Mouse (Mus musculus) thymus, adult 18-20 months (tissue): Measurements from ENCODE around the gene Smg5.
A peak's percentile ranks its signal among the peaks of the same experiment; 100 is the strongest.
"Not testable (repeated sequence)": the region's sequence is repeated elsewhere in the genome, so short reads cannot be mapped to it uniquely, and the experiment has no call there.

Experiments used
- DNase-seq, 2 experiments: peaks; one replicate each; pipeline ENCODE4 v3.0.0; 2022; ENCODE audit warnings: mixed read lengths in 2 of 2

Smg5 gene

DNA sequence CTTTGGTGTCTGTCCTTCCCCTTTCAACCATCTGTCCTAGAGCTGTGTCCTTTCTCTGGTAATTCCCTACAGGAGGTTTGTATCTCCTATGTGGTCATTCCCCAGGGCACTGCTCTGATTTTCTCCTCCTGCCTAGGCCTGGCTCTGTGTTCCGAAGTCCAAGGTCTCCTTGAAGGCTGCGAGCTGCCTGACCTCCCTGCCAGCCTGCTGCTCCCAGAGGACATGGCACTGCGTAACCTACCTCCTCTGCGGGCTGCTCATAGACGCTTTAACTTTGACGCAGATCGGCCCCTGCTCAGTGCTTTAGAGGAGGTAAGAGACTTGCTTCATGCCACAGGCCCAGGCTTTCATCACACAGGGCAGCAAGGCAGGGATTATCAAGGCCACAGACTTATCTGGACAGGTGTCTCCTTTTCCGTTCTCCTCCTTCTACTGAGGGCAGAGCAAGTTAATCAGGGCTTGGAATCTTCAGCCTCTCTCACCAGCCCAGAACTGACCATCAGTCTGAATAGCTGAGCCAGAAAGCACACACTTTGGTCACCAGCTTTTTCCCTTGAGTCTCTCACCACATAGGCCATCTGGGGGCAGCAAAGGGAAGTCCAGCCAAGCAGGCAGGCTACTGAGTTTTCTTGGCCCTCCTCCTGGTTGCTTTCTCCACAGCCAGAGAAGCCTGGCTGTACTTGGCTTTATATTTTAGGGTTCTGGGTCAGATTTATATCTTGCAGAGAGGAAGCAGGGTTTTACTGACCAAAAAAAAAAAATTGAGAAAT, 18.5 kb downstream of the Smg5 start:
- no peak for DNase-seq

GRCm38 (mm10) chr3:88359584-88359983, 23.5 kb downstream of the Smg5 start:
- DNase-seq: no peak

GRCm38 (mm10) chr3:88359989-88360388, 23.9 kb downstream of the Smg5 start:
- DNase-seq: no peak

DNA sequence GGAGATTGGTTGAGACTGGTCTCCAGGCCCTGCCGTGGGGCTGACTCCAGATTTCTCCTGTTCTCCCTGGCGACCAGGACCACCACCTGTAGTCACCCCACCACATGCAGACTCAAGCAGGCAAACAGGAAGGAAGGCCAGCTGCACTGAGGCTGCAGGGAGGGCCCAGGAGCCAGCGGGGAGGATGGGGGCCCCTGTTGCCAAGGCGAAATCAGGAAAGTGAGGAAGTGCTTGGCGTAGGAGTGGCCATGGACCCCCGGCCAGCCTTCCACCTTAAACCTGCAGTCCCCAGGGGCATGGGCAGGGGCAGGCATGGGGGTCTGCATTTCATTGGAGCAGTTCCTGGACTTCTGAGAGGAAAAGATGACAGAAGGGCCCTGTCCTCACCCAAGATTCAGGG, 25.0 kb downstream of the Smg5 start:
- no peak for DNase-seq

GRCm38 (mm10) chr3:88361612-88362313, 25.7 kb downstream of the Smg5 start:
- DNase-seq: no peak

DNA sequence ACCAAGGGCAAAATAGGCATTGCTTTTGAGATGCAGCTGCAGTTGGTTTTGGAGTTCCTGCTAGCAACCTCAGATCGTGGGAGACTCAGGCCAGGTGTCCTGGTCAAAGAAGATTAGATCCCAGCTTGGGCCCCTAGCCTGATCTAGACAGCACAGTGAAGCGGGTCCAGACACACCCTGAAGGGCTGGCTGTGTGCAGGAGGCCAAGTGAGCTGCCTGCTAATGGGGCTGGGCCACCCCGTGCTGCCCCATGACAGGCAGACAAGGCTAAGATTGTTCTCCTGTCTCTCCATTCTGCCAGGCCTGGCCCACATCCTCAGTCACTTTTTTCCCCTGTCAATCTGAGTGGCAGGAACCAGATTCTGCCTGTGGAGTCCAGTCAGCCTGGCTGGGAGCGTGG, 27.6 kb downstream of the Smg5 start:
- DNase-seq: no peak

- no peak for DNase-seq
Observed at GRCm38 (mm10) chr3:88364337-88364736, 28.3 kb downstream of the Smg5 start, which contains the start of gene Paqr6. Gene Paqr6, plus strand, starts transcription at chr3:88364584.

DNA sequence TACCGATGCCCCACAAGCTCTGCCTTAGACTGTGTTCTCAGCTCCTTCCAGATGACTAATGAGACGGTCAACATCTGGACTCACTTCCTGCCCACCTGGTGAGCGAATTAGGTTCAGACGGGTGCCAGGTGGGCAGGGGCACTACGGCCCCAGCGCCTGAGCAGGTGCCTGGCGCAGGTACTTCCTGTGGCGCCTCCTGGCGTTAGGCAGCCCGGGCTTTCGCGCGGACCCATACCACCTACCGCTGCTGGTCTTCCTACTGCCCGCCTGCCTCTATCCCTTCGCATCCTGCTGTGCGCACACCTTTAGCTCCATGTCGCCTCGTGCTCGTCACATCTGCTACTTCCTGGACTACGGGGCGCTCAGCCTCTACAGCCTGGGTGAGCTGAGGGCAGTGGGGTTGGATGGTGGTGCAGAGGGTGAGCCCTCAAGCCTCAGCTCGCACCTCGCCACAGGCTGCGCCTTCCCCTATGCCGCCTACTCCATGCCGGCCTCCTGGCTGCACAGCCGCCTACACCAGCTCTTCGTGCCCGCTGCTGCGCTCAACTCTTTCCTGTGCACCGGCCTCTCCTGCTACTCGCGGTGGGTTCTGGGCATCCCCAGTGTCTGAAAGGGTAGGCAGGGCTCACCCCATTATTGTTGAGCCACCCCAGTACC, 29.8 kb downstream of the Smg5 start:
- no peak for DNase-seq

- DNase-seq: peak; percentile 74 to 77
Observed at GRCm38 (mm10) chr3:88366830-88367428, 30.9 kb downstream of the Smg5 start.

DNA sequence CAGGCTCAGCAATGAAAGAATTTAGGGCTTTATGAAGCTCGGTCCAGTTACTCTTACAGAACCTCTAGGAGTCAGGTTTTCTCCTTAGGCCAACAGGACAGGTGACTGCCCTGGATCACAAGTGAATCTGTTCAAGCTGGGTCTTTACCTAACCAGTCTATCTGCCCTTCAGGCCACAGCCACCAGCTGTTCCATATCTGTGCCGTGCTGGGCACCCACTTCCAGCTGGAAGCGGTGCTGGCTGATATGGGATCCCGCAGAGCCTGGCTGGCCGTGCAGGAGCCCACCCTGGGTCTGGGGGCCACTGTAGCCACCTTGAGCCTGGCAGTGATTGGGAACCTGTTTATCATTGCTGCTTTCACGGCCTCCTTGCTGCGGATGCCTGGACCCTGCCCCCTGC, 31.5 kb downstream of the Smg5 start:
- not testable (repeated sequence) for DNase-seq

DNA sequence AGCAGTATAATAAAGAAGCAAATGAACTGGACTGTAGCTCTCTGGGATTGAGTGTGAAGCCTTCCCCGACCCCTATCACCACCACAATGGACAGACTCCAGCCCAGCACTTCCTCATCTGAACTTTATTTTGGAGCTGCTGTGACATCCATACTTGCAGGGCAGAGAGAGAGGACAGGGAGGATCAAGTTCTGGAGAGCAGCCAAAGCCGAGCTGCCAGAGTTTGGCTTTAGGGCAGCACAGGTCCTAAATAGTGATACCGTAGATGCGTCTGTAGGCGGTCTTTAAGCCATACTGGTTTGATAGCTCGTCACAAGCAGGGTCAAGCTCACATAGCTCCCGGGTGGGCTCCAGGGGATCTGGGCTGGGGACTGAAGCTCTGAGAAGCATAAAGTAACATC, 32.5 kb downstream of the Smg5 start:
- not testable (repeated sequence) for DNase-seq

GRCm38 (mm10) chr3:88372643-88373042, 36.6 kb downstream of the Smg5 start, which contains the start of gene Bglap3:
Gene Bglap3, minus strand, starts transcription at chr3:88372743.
- DNase-seq: not testable (repeated sequence)

DNA sequence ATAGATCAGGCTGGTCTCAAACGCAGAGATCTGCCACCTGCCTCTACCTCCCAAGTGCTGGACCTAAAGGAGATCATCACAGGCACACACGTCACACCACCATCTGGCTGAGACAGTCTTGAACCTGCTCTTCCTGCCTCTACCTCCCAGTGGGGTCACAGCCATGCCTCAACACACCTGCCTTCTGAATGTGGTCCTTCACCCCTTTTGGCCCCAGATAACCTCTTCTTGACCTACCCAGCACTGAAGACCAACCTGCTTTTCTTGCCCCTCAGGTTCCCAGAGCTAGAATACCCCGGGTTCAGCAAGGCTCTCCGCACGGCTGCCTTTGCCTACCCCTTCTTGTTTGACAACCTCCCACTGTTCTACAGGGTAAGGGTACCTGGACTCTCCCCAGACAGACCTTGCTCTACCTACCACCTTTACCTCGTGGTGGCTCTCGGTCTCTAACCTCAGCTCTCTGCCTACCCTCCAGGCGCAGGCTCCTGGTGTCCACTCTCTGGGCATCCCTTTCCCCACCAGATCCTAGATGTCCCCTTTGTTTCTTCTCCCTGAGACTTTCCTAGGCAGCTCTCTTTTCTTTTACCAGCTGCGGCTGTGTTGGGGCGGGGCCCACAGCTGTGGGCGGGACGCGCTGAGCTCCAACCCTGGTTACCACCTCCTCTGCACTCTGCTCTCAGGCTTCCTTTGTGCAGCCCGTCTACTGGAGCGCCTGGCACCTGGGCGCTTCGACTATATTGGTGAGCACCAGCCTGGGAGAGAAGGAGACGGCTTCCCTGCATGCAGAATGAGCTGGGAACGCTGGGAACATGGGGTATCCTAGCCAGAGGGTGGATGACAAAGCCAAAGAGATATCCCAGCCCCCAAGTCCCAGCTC, 39.9 kb downstream of the Smg5 start:
- DNase-seq: peak; percentile 39 to 58

DNA sequence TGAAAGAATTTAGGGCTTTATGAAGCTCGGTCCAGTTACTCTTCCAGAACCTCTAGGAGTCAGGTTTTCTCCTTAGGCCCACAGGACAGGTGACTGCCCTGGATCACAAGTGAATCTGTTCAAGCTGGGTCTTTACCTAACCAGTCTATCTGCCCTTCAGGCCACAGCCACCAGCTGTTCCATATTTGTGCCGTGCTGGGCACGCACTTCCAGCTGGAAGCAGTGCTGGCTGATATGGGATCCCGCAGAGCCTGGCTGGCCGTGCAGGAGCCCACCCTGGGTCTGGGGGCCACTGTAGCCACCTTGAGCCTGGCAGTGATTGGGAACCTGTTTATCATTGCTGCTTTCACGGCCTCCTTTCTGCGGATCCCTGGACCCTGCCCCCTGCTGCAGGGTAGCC, 40.6 kb downstream of the Smg5 start:
- not testable (repeated sequence) for DNase-seq

DNA sequence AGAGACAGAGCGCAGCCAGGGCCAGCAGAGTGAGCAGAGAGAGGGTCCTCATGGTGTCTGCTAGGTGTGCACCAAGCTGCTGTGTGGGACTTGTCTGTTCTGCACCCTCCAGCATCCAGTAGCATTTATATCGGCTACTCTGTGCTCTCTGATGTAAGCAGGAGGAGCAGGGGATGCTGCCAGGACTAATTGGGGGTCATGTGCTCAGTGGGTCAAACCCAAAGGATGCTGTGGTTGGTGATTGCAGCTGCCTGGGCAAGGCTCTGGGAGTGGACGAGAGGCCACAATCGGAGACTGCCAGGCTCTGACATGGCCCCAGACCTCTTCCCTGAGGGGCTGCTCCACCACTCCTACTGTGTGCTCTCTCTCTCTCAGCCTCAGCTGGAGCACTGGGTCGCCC, 42.5 kb downstream of the Smg5 start, which contains the start of gene Bglap2:
TSS of gene Bglap2 (minus strand) at position 101 of the 400 bp plus-strand sequence.
- DNase-seq: not testable (repeated sequence)

DNA sequence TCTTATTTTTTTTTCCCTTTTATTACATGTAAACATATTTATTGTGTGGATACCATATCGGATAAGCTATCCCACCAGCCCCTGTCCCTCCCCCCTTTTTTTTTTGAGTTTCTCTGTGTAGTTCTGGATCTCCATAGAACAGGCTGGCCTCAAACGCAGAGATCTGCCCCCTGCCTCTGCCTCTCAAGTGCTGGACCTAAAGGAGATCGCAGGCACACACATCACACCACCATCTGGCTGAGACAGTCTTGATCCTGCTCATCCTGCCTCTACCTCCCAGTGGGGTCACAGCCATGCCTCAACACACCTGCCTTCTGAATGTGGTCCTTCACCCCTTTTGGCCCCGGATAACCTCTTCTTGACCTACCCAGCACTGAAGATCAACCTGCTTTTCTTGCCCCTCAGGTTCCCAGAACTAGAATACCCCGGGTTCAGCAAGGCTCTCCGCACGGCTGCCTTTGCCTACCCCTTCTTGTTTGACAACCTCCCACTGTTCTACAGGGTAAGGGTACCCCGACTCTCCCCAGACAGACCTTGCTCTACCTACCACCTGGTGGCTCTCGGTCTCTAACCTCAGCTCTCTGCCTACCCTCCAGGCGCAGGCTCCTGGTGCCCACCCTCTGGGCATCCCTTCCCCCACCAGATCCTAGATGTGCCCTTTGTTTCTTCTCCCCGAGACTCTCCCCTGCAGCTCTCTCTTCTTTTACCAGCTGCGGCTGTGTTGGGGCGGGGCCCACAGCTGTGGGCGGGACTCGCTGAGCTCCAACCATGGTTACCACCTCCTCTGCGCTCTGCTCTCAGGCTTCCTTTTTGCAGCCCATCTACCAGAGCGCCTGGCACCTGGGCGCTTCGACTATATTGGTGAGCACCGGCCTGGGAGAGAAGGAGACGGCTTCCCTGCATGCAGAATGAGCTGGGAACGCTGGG, 45.6 kb downstream of the Smg5 start:
- DNase-seq: peak; percentile 64 to 69

DNA sequence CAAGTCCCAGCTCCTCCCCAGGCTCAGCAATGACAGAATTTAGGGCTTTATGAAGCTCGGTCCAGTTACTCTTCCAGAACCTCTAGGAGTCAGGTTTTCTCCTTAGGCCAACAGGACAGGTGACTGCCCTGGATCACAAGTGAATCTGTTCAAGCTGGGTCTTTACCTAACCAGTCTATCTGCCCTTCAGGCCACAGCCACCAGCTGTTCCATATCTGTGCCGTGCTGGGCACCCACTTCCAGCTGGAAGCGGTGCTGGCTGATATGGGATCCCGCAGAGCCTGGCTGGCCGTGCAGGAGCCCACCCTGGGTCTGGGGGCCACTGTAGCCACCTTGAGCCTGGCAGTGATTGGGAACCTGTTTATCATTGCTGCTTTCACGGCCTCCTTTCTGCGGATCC, 46.3 kb downstream of the Smg5 start:
- DNase-seq: not testable (repeated sequence)

- no peak for DNase-seq
Observed at GRCm38 (mm10) chr3:88384364-88384763, 48.3 kb downstream of the Smg5 start, which contains the start of gene Bglap. Gene Bglap, minus strand, starts transcription at chr3:88384464.

DNA sequence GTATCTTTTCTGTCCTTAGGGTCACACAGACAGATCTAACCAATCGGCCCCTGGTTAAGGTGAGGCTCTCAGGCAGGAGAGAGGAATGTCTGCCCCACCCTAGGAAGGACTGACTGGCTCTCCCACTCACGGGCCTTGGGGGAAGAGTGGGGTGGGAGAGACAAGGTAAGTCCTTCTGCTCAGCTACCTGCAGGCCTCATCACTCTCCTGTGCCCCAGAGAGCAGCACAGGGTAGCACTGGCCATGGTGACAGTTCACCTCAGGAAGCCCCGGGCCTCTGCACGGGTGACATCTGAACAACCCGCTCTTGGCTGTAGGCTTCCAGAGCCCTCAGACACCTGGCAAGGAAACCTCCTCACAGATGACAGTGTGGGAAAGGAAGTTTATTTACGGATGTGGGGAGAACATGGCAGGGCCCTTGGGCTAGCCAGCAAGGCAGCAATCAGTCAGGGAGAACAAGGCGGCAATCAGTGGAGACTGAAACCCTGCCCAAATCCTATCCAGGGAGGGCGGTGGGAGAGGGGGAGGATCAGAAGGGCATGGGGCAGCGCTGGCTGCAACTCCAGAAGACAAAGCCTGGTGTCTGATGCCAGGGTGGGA, 57.8 kb downstream of the Smg5 start:
- no peak for DNase-seq

DNA sequence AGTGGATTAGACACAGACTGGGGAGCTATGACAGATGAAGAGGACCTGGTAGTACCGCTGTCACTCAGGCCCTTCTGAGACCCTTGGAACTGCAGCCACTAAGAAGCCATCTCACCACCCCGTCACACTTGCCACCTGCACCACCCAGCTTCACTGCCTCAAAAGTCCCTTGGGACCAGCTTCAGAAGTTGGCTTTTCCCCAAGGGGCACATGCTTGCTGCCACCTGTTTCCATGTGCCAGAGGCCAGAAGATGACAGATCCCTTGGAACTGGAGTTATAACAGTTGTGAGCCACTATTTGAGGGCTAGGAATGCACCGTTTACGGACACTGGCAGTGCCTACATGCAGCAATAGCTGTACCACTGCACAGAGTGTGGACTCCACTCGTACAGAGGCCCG, 59.2 kb downstream of the Smg5 start:
- no peak for DNase-seq
